Mouse (Mus musculus) megakaryocyte, embryonic 14.5 days (primary cell): Measurements from ENCODE around the gene Cubn. TPM values are rescaled to one million over a fixed set of nuclear protein-coding genes. Genes with fewer than 3 reads are reported as not detected.

ENCODE experiments used
- H3K27me3 ChIP-seq: replicated peaks from 2 replicates; pipeline ENCODE3; 2012; ENCODE audit warnings: inconsistent platforms
- H3K36me3 ChIP-seq: replicated peaks from 2 replicates; pipeline ENCODE3; 2012; ENCODE audit warnings: low read length, inconsistent platforms, mixed read lengths
- H3K4me1 ChIP-seq: 2 replicates; pipeline ENCODE4 v1.6.1; 2012; ENCODE audit warnings: inconsistent platforms
- H3K4me3 ChIP-seq: replicated peaks from 2 replicates; pipeline ENCODE3; 2012; ENCODE audit warnings: moderate library complexity, mild to moderate bottlenecking, inconsistent platforms
- H3K9me3 ChIP-seq: 2 replicates; pipeline ENCODE4 v1.6.1; 2012; ENCODE audit warnings: inconsistent platforms
- FLI1 ChIP-seq: IDR thresholded peaks from 2 replicates; pipeline ENCODE4 v1.6.1; 2012; ENCODE audit warnings: low read length, inconsistent platforms, mixed read lengths
- GATA1 ChIP-seq: IDR thresholded peaks from 3 replicates; pipeline ENCODE4 v1.6.1; 2012; ENCODE audit warnings: mixed read lengths, low read length, inconsistent platforms, borderline replicate concordance
- polyA plus RNA-seq: library from polyadenylated mRNA; stranded (reverse); fragments of >175 nt; gene quantifications from 2 replicates; pipeline ENCODE4 v1.2.3, GENCODE M21; 2012; ENCODE audit warnings: low replicate concordance; ENCODE audit not compliant: insufficient read depth

Gene Cubn
- polyA plus RNA-seq, 1 experiment = not detected

GRCm38 (mm10) chr2:13329754-13330417 lies 161.7 kb downstream of the Cubn start:
- no peak overlapping the region for H3K4me3 ChIP-seq
- H3K27me3 ChIP-seq = no peaks in the 10 kb centered on the region
- H3K4me1 ChIP-seq = peaks cover 40% of the 10 kb centered on the region
- H3K9me3 ChIP-seq = no peaks in the 10 kb centered on the region
- TF ChIP-seq GATA1 = no peak
- no peak for TF ChIP-seq FLI1
- H3K36me3 ChIP-seq = no peaks in the 10 kb centered on the region

- Histone ChIP-seq H3K36me3 (no peaks in the 10 kb centered on the region), H3K4me1 (peaks cover 3% of the 10 kb centered on the region; the same call in 1 of the 2 replicates), H3K27me3 (no peaks in the 10 kb centered on the region), H3K4me3 (no peak overlapping the region), H3K9me3 (no peaks in the 10 kb centered on the region)
- TF ChIP-seq FLI1 (no peak), GATA1 (no peak)
These were observed 188.2 kb downstream of the Cubn start for GRCm38 (mm10) chr2:13303376-13303775.

GRCm38 (mm10) chr2:13299031-13299430 lies 192.6 kb downstream of the Cubn start:
- peaks cover 5% of the 10 kb centered on the region for H3K27me3 ChIP-seq
- no peak for TF ChIP-seq FLI1
- TF ChIP-seq GATA1 = no peak
- H3K4me1 ChIP-seq = peaks cover 3% of the 10 kb centered on the region; the same call in 1 of the 2 replicates
- no peak overlapping the region for H3K4me3 ChIP-seq
- no peaks in the 10 kb centered on the region for H3K9me3 ChIP-seq
- H3K36me3 ChIP-seq = no peaks in the 10 kb centered on the region

GRCm38 (mm10) chr2:13297733-13298132 lies 193.9 kb downstream of the Cubn start:
- no peaks in the 10 kb centered on the region for H3K36me3 ChIP-seq
- no peak for TF ChIP-seq FLI1
- H3K4me3 ChIP-seq = no peak overlapping the region
- H3K4me1 ChIP-seq = peaks cover 3% of the 10 kb centered on the region; the same call in 1 of the 2 replicates
- peaks cover 8% of the 10 kb centered on the region for H3K27me3 ChIP-seq
- no peaks in the 10 kb centered on the region for H3K9me3 ChIP-seq

- Histone ChIP-seq H3K36me3 (no peaks in the 10 kb centered on the region), H3K4me1 (no peaks in the 10 kb centered on the region), H3K9me3 (no peaks in the 10 kb centered on the region), H3K4me3 (no peak overlapping the region), H3K27me3 (peaks cover 4% of the 10 kb centered on the region)
- no peak for TF ChIP-seq FLI1
- no peak for TF ChIP-seq GATA1
These were observed 201.0 kb downstream of the Cubn start for GRCm38 (mm10) chr2:13290661-13291060.

- no peaks in the 10 kb centered on the region for H3K9me3 ChIP-seq
- H3K4me1 ChIP-seq = no peaks in the 10 kb centered on the region
- no peak overlapping the region for H3K4me3 ChIP-seq
- TF ChIP-seq FLI1 = no peak
- no peak for TF ChIP-seq GATA1
- H3K27me3 ChIP-seq = peaks cover 3% of the 10 kb centered on the region
- no peaks in the 10 kb centered on the region for H3K36me3 ChIP-seq
These were observed 201.5 kb downstream of the Cubn start for GRCm38 (mm10) chr2:13290070-13290469.

GRCm38 (mm10) chr2:13278114-13278862 lies 213.3 kb downstream of the Cubn start:
- Histone ChIP-seq H3K4me1 (peaks cover 51% of the 10 kb centered on the region), H3K9me3 (no peaks in the 10 kb centered on the region), H3K4me3 (peak overlapping the region; percentile 33), H3K27me3 (peaks cover 2% of the 10 kb centered on the region), H3K36me3 (peaks cover 41% of the 10 kb centered on the region)
- no peak for TF ChIP-seq GATA1
- TF ChIP-seq FLI1 = no peak

- Histone ChIP-seq H3K4me1 (peaks cover 59% of the 10 kb centered on the region), H3K9me3 (no peaks in the 10 kb centered on the region), H3K27me3 (no peaks in the 10 kb centered on the region), H3K4me3 (no peak overlapping the region), H3K36me3 (peaks cover 41% of the 10 kb centered on the region)
- TF ChIP-seq GATA1 (no peak), FLI1 (no peak)
These were observed 215.7 kb downstream of the Cubn start for GRCm38 (mm10) chr2:13275874-13276273.

- Histone ChIP-seq H3K9me3 (no peaks in the 10 kb centered on the region), H3K4me1 (peaks cover 77% of the 10 kb centered on the region), H3K27me3 (no peaks in the 10 kb centered on the region), H3K4me3 (peak within 1 kb of the TSS; percentile 96), H3K36me3 (peaks cover 59% of the 10 kb centered on the region)
- TF ChIP-seq GATA1 = no peak
- no peak for TF ChIP-seq FLI1
These were observed 220.3 kb downstream of the Cubn start, which contains the start of gene Rsu1 for GRCm38 (mm10) chr2:13271165-13271957. Gene Rsu1, minus strand, starts transcription at chr2:13271415.
